Mouse (Mus musculus) forebrain, postnatal 0 days (tissue): ENCODE measurements around the gene Mrtfa. TPM values are rescaled to one million over a fixed set of nuclear protein-coding genes. Genes with fewer than 3 reads are reported as not detected.

Source experiments
- ATAC-seq: fragments of 200-750 bp; cut with Nextera tagmentation; 2 replicates; pipeline ENCODE4 v1.8.0; 2017; ENCODE audit warnings: mild to moderate bottlenecking, moderate library complexity
- DNase-seq: peaks from one replicate; pipeline ENCODE4 v3.0.0-alpha.2; 2015
- H3K27ac ChIP-seq: fragments of 300-500 bp; sonication (generic); 2 replicates; pipeline ENCODE4 v1.5.1; 2014; ENCODE audit warnings: low read depth, mild to moderate bottlenecking, antibody characterized with exemption, low read length, moderate library complexity, mixed read lengths
- H3K27me3 ChIP-seq: fragments of 300-500 bp; sonication (generic); 2 replicates; pipeline ENCODE4 v1.6.1; 2014; ENCODE audit warnings: mild to moderate bottlenecking, low read length, mixed read lengths; ENCODE audit not compliant: insufficient read depth
- H3K36me3 ChIP-seq: fragments of 300-500 bp; sonication (generic); 2 replicates; pipeline ENCODE4 v1.6.1; 2014; ENCODE audit warnings: mild to moderate bottlenecking, moderate library complexity; ENCODE audit not compliant: insufficient read depth
- H3K4me1 ChIP-seq: fragments of 300-500 bp; sonication (generic); 2 replicates; pipeline ENCODE4 v1.6.1; 2014; ENCODE audit warnings: antibody characterized with exemption; ENCODE audit not compliant: insufficient read depth
- H3K4me2 ChIP-seq: fragments of 300-500 bp; sonication (generic); 2 replicates; pipeline ENCODE4 v1.6.1; 2014; ENCODE audit warnings: low read depth, mild to moderate bottlenecking, moderate library complexity
- H3K4me3 ChIP-seq: fragments of 300-500 bp; sonication (generic); 2 replicates; pipeline ENCODE4 v1.5.1; 2014; ENCODE audit warnings: low read depth, low read length, mixed read lengths
- H3K9ac ChIP-seq: fragments of 300-500 bp; sonication (generic); 2 replicates; pipeline ENCODE4 v1.6.1; 2014; ENCODE audit warnings: mild to moderate bottlenecking
- H3K9me3 ChIP-seq: fragments of 300-500 bp; sonication (generic); 2 replicates; pipeline ENCODE4 v1.6.1; 2016; ENCODE audit warnings: low read length
- CTCF ChIP-seq: sonication (generic); IDR thresholded peaks from 2 replicates; pipeline ENCODE4 v1.5.1; 2016; ENCODE audit warnings: antibody characterized with exemption, control low read depth, low read depth
- WGBS: fragments of 180-500 bp; shearing (Covaris S2); extraction: QIAGEN DNeasy Blood & Tissue Kit; methylation state at CpG from one replicate; pipeline ENCODE4 v1.1.7; 2014; 5-methylcytosine and 5-hydroxymethylcytosine counted together
- polyA plus RNA-seq: library from polyadenylated mRNA; unstranded; fragments of >200 nt; fragmentation: Nextera tagmentation; extraction: Ambion mirVana; gene quantifications from 2 replicates; pipeline ENCODE4 v1.2.1, GENCODE M21; 2015
- total RNA-seq: library from RNA; depleted of rRNA; stranded (reverse); fragments of >200 nt; gene quantifications from 2 replicates; pipeline ENCODE4 v1.2.3, GENCODE M21; 2014

The Mrtfa gene
- total and polyA plus RNA-seq, 2 experiments from 2014 or later = 19.6 to 26.0 TPM

- no peaks in the 10 kb centered on the region for H3K27me3 ChIP-seq
- WGBS = 51% methylated on average over 10 of the region's 10 CpGs
- no peak for TF ChIP-seq CTCF
- no peaks in the 10 kb centered on the region for H3K4me1 ChIP-seq
- H3K9ac ChIP-seq = no peak overlapping the region
- ATAC-seq (no peak), DNase-seq (no peak)
- no peak overlapping the region for H3K27ac ChIP-seq
- no peaks in the 10 kb centered on the region; the same call in 1 of the 2 replicates for H3K36me3 ChIP-seq
- H3K4me3 ChIP-seq = no peak overlapping the region
- no peak overlapping the region for H3K4me2 ChIP-seq
- H3K9me3 ChIP-seq = no peaks in the 10 kb centered on the region
These were observed 143.1 kb downstream of the Mrtfa start for GRCm38 (mm10) chr15:81047497-81047896.

GRCm38 (mm10) chr15:81046061-81046460 lies 144.5 kb downstream of the Mrtfa start:
- 95% methylated on average over 7 of the region's 7 CpGs for WGBS
- H3K4me1 ChIP-seq = no peaks in the 10 kb centered on the region
- H3K27me3 ChIP-seq = no peaks in the 10 kb centered on the region
- H3K36me3 ChIP-seq = no peaks in the 10 kb centered on the region; the same call in 1 of the 2 replicates
- no peak for DNase-seq
- no peak overlapping the region for H3K4me3 ChIP-seq
- H3K4me2 ChIP-seq = no peak overlapping the region
- H3K9ac ChIP-seq = no peak overlapping the region
- no peak for TF ChIP-seq CTCF
- ATAC-seq = no peak
- no peaks in the 10 kb centered on the region for H3K9me3 ChIP-seq
- H3K27ac ChIP-seq = no peak overlapping the region

DNA sequence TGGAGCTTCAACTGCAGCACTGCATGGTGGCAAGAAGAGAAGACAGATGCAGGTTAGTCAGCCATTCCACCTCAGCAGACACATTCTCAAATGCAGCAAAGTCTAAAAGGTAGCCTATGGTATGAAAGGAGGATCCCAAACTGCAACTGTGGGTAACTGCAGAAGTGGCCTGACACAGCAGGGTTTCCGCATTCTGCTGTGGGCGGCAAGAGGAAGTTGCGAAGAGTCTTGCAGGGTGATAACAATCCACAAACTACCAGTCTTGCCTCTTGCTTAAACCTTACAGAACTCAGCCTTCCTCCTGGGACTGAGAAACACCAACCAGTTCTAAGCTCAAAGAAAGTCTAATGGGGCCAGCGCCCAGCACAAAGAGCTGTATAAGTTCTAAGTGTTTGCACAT lies 145.2 kb downstream of the Mrtfa start:
- no peak overlapping the region for H3K27ac ChIP-seq
- H3K9ac ChIP-seq = no peak overlapping the region
- H3K9me3 ChIP-seq = no peaks in the 10 kb centered on the region
- ATAC-seq (no peak), DNase-seq (no peak)
- TF ChIP-seq CTCF = no peak
- 97% methylated on average over 4 of the region's 4 CpGs for WGBS
- H3K4me3 ChIP-seq = no peak overlapping the region
- H3K36me3 ChIP-seq = no peaks in the 10 kb centered on the region; the same call in 1 of the 2 replicates
- H3K27me3 ChIP-seq = no peaks in the 10 kb centered on the region
- no peak overlapping the region for H3K4me2 ChIP-seq
- no peaks in the 10 kb centered on the region for H3K4me1 ChIP-seq

DNA sequence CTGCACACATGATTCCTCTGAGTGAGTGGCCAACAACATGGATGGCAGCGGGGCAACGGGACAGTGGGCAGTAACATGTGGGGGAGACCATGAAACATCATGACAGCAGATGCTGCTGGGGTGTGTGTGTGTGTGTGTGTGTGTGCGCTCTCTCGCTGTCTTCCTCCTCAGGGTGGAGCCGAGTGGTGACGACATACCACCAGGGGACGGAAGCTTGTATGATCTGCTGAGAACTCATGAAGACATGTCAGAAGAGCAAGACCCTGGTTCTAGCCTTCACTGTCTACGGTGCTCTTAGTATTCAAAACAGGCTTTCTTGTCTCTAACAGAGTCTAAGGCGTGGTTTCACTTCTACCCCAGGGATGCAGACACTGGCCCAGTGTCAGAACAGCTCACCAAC lies 146.1 kb downstream of the Mrtfa start:
- no peak for DNase-seq

GRCm38 (mm10) chr15:81042276-81042931 lies 148.2 kb downstream of the Mrtfa start:
- Histone ChIP-seq H3K4me3 (no peak overlapping the region), H3K36me3 (no peaks in the 10 kb centered on the region; the same call in 1 of the 2 replicates), H3K27me3 (no peaks in the 10 kb centered on the region), H3K9me3 (no peaks in the 10 kb centered on the region), H3K4me1 (no peaks in the 10 kb centered on the region), H3K9ac (no peak overlapping the region), H3K4me2 (no peak overlapping the region), H3K27ac (no peak overlapping the region)
- 60% methylated on average over 13 of the region's 13 CpGs for WGBS
- no peak for ATAC-seq
- TF ChIP-seq CTCF = no peak; the same call in 1 of the 2 replicates
- DNase-seq = no peak

More for the DNA sequence above, 146.1 kb downstream of the Mrtfa start:
- H3K4me3 ChIP-seq = no peak overlapping the region
- ATAC-seq = no peak
- no peak overlapping the region for H3K27ac ChIP-seq
- H3K36me3 ChIP-seq = no peaks in the 10 kb centered on the region; the same call in 1 of the 2 replicates
- H3K9ac ChIP-seq = no peak overlapping the region
- no peak overlapping the region for H3K4me2 ChIP-seq
- no peaks in the 10 kb centered on the region for H3K9me3 ChIP-seq
- WGBS = 96% methylated on average over 9 of the region's 9 CpGs
- no peaks in the 10 kb centered on the region for H3K27me3 ChIP-seq
- TF ChIP-seq CTCF = no peak
- no peaks in the 10 kb centered on the region for H3K4me1 ChIP-seq

DNA sequence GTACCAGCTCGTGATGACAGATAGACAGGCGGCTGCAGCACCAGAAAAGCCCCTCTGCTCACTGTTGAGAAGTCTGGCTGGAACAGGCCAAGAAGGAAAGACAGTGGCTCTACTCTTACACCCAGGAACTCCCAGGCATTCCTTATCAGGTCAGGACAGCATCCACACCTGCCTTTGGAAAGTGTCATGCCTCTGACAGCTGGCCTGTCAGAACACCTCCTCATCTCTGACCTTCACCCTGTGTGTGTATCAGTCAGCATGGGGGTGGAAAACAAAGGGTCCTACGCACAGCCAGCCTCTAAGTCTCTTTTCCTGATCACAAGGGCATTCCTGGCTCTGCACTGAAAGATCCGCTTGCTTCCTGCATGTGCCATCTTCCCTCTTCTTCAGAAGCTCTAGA lies 148.8 kb downstream of the Mrtfa start:
- no peak for TF ChIP-seq CTCF
- no peak for ATAC-seq
- 74% methylated on average over 4 of the region's 4 CpGs for WGBS
- Histone ChIP-seq H3K27me3 (no peaks in the 10 kb centered on the region), H3K9ac (no peak overlapping the region), H3K9me3 (no peaks in the 10 kb centered on the region), H3K4me1 (no peaks in the 10 kb centered on the region), H3K4me3 (no peak overlapping the region), H3K36me3 (no peaks in the 10 kb centered on the region; the same call in 1 of the 2 replicates), H3K27ac (no peak overlapping the region), H3K4me2 (no peak overlapping the region)
- no peak for DNase-seq

GRCm38 (mm10) chr15:81038419-81038818 lies 152.1 kb downstream of the Mrtfa start:
- WGBS = 69% methylated on average over 5 of the region's 5 CpGs

More at GRCm38 (mm10) chr15:81038419-81038818, 152.1 kb downstream of the Mrtfa start:
- Histone ChIP-seq H3K36me3 (no peaks in the 10 kb centered on the region; the same call in 1 of the 2 replicates), H3K9ac (no peak overlapping the region), H3K27ac (no peak overlapping the region), H3K27me3 (no peaks in the 10 kb centered on the region), H3K9me3 (no peaks in the 10 kb centered on the region), H3K4me1 (no peaks in the 10 kb centered on the region), H3K4me3 (no peak overlapping the region), H3K4me2 (no peak overlapping the region)
- ATAC-seq = no peak
- no peak for TF ChIP-seq CTCF
- no peak for DNase-seq
